ENCODE assay signal across 23 mouse cellular contexts in genomic region chr2:31210144-31210847, GRCm38 (mm10). TPM values are rescaled to one million over a fixed set of nuclear protein-coding genes. Genes with fewer than 3 reads are reported as not detected.
A peak's percentile ranks its signal among the peaks of the same experiment; 100 is the strongest.
DNase-seq lines count a peak whose midpoint lies in the region; ATAC-seq lines count a peak whose summit lies in the region.
"Had no signal": no experiment of that assay in that cellular context is flagged by ENCODE, and none has a peak within 500 bp of the region (broad histone marks: within the 10 kb centered on the region; RNA-seq: fewer than 3 reads in every experiment).

No protein-coding gene starts in this region.

- DNase-seq in heart, adult 8-10 months (ENCODE audit: low spot score), result no peak
- DNase-seq in R1 (ENCODE audit: low read depth, low spot score), result peak; percentile 29
- DNase-seq in midbrain, embryonic 10.5 days (ENCODE audit: low spot score), result peak; percentile 19
- no peak for DNase-seq in layer of hippocampus, postnatal 10 days (ENCODE audit: low spot score in 2 of 2)
- DNase-seq in kidney, postnatal 14 days, result no peak
- DNase-seq: cerebellum, adult 11 months; cerebellum, adult 9-11 months; gastrocnemius, postnatal 25 days; kidney, adult 18-20 months; right cerebral cortex, adult 18-20 months; right cerebral cortex, postnatal 4 days; thymus, postnatal 25 days had no signal

- H3K27me3 ChIP-seq in heart, embryonic 13.5 days (replicated peaks), result no peaks in the 10 kb centered on the region
- H3K27me3 ChIP-seq in midbrain, embryonic 10.5 days (ENCODE audit: low read depth, poor library complexity, severe bottlenecking), result no peaks in the 10 kb centered on the region
- no peaks in the 10 kb centered on the region for H3K27me3 ChIP-seq in midbrain, embryonic 16.5 days (ENCODE audit: control insufficient read depth, insufficient read depth, low read depth, low read length)
- H3K27me3 ChIP-seq: CH12.LX; embryonic facial prominence, embryonic 15.5 days; forebrain, embryonic 15.5 days had no signal

- 41% methylated on average over 11 of the region's 11 CpGs for WGBS in heart, embryonic 13.5 days
- 46% methylated on average over 11 of the region's 11 CpGs for WGBS in midbrain, embryonic 10.5 days
- WGBS in midbrain, embryonic 16.5 days, result 29% methylated on average over 11 of the region's 11 CpGs

- peak overlapping the region; percentile 29 for H3K4me3 ChIP-seq in heart, embryonic 13.5 days
- no peak overlapping the region; the same call in 1 of the 2 replicates for H3K4me3 ChIP-seq in midbrain, embryonic 10.5 days
- H3K4me3 ChIP-seq in midbrain, embryonic 16.5 days (ENCODE audit: low read depth, low read length), result no peak overlapping the region
- H3K4me3 ChIP-seq: embryonic facial prominence, embryonic 15.5 days; forebrain, embryonic 15.5 days had no signal

- H3K4me1 ChIP-seq in heart, embryonic 13.5 days, result peaks cover 98% of the 10 kb centered on the region
- H3K4me1 ChIP-seq in midbrain, embryonic 10.5 days, result peaks cover 41% of the 10 kb centered on the region
- peaks cover 23% of the 10 kb centered on the region for H3K4me1 ChIP-seq in midbrain, embryonic 16.5 days (ENCODE audit: control insufficient read depth, insufficient read depth, low read length)

- H3K27ac ChIP-seq in heart, embryonic 13.5 days (replicated peaks), result peak overlapping the region; percentile 94
- peak overlapping the region; percentile 71 for H3K27ac ChIP-seq in midbrain, embryonic 10.5 days (replicated peaks)
- peak overlapping the region; percentile 18 for H3K27ac ChIP-seq in midbrain, embryonic 16.5 days (ENCODE audit: low read length)
- H3K27ac ChIP-seq: embryonic facial prominence, embryonic 15.5 days; forebrain, embryonic 15.5 days; hindbrain, embryonic 14.5 days; macrophage had no signal

- H3K36me3 ChIP-seq in heart, embryonic 13.5 days, result peaks cover 90% of the 10 kb centered on the region
- peaks cover 79% of the 10 kb centered on the region for H3K36me3 ChIP-seq in midbrain, embryonic 10.5 days
- no peaks in the 10 kb centered on the region; the same call in none of the 2 replicates for H3K36me3 ChIP-seq in midbrain, embryonic 16.5 days (ENCODE audit: control insufficient read depth, insufficient read depth, low read length)

- no peaks in the 10 kb centered on the region for H3K9me3 ChIP-seq in heart, embryonic 13.5 days
- no peaks in the 10 kb centered on the region for H3K9me3 ChIP-seq in midbrain, embryonic 10.5 days (replicated peaks)
- H3K9me3 ChIP-seq in midbrain, embryonic 16.5 days (replicated peaks; ENCODE audit: control insufficient read depth, low read length, poor library complexity, severe bottlenecking), result no peaks in the 10 kb centered on the region
- H3K9me3 ChIP-seq: embryonic facial prominence, embryonic 15.5 days; forebrain, embryonic 15.5 days; G1E had no signal

- no peak for ATAC-seq in heart, embryonic 13.5 days (ENCODE audit: extremely low read depth, insufficient number of reproducible peaks, low FRiP score, low TSS enrichment)
- no peak for ATAC-seq in midbrain, embryonic 16.5 days
- ATAC-seq: activated CD4-positive, CD25-positive, alpha-beta regulatory T cell, adult 4 months; forebrain, embryonic 15.5 days; inflammation-experienced regulatory T-cells, adult 6 months; lung, postnatal 0 days had no signal

- peak overlapping the region; percentile 73 for H3K9ac ChIP-seq in heart, embryonic 13.5 days
- H3K9ac ChIP-seq in midbrain, embryonic 16.5 days (ENCODE audit: low read depth, low read length), result peak overlapping the region; percentile 22
- H3K9ac ChIP-seq: embryonic facial prominence, embryonic 15.5 days; forebrain, embryonic 15.5 days; hindbrain, embryonic 14.5 days had no signal

- H3K4me2 ChIP-seq in heart, embryonic 13.5 days, result peak overlapping the region; percentile 55
- no peak overlapping the region for H3K4me2 ChIP-seq in midbrain, embryonic 16.5 days (ENCODE audit: low read length)
- H3K4me2 ChIP-seq: embryonic facial prominence, embryonic 15.5 days; forebrain, embryonic 15.5 days; hindbrain, embryonic 14.5 days had no signal

RNA-seq across cellular contexts. Expression of gene Ncs1, which starts 35.3 kb away (rescaled TPM):
- polyA plus RNA-seq in heart, embryonic 13.5 days (2015; fragmentation: Nextera tagmentation; extraction: Ambion mirVana), result 36.3 and 39.4 TPM in 2 replicates
- total RNA-seq in heart, adult 8-10 months (2022), result 10 to 100 TPM; 10.0 to 16.2 (median 14.1) TPM
- 48.6 and 66.5 TPM in 2 replicates for polyA plus RNA-seq in midbrain, embryonic 10.5 days (2016; fragmentation: Nextera tagmentation; extraction: Ambion mirVana)
- polyA plus RNA-seq in midbrain, embryonic 16.5 days (2015; fragmentation: Nextera tagmentation; extraction: Ambion mirVana), result 148 and 164 TPM in 2 replicates
- 100 to 1,000 TPM; 149 to 150 TPM for total RNA-seq in layer of hippocampus, postnatal 10 days (2021)
- polyA plus RNA-seq: G1E had no signal

RNA-seq across cellular contexts. Expression of gene Gpr107, which starts 58.2 kb away (rescaled TPM):
- polyA plus RNA-seq in heart, embryonic 13.5 days (2015; fragmentation: Nextera tagmentation; extraction: Ambion mirVana), result 29.7 and 34.8 TPM in 2 replicates
- total RNA-seq in heart, adult 8-10 months (2022), result 10 to 100 TPM; 27.1 to 34.5 (median 29.8) TPM
- 33.8 and 39.0 TPM in 2 replicates for polyA plus RNA-seq in midbrain, embryonic 10.5 days (2016; fragmentation: Nextera tagmentation; extraction: Ambion mirVana)
- polyA plus RNA-seq in midbrain, embryonic 16.5 days (2015; fragmentation: Nextera tagmentation; extraction: Ambion mirVana), result 34.9 and 43.6 TPM in 2 replicates
- total RNA-seq in layer of hippocampus, postnatal 10 days (2021), result 10 to 100 TPM; 50.7 to 54.5 TPM

Comparison
In these comparisons a context has a peak if more than half of its experiments do, and no peak if none do; other contexts are left out.
1. H3K27ac ChIP-seq: peak in every context shown above with its lines; median percentile 94 in heart, embryonic 13.5 days; 71 in midbrain, embryonic 10.5 days; 18 in midbrain, embryonic 16.5 days.
2. DNase-seq: peak in R1 (single experiment) and midbrain, embryonic 10.5 days (single experiment); none in heart, adult 8-10 months (single experiment), layer of hippocampus, postnatal 10 days (0 of 2) and kidney, postnatal 14 days (single experiment).